Mouse (Mus musculus): ENCODE measurements around the gene Cdc42se1. TPM values are rescaled to one million over a fixed set of nuclear protein-coding genes. Genes with fewer than 3 reads are reported as not detected.

The Cdc42se1 gene
- polyA plus RNA-seq, 2 experiments from 2014 or later = 258 to 260 TPM

DNA sequence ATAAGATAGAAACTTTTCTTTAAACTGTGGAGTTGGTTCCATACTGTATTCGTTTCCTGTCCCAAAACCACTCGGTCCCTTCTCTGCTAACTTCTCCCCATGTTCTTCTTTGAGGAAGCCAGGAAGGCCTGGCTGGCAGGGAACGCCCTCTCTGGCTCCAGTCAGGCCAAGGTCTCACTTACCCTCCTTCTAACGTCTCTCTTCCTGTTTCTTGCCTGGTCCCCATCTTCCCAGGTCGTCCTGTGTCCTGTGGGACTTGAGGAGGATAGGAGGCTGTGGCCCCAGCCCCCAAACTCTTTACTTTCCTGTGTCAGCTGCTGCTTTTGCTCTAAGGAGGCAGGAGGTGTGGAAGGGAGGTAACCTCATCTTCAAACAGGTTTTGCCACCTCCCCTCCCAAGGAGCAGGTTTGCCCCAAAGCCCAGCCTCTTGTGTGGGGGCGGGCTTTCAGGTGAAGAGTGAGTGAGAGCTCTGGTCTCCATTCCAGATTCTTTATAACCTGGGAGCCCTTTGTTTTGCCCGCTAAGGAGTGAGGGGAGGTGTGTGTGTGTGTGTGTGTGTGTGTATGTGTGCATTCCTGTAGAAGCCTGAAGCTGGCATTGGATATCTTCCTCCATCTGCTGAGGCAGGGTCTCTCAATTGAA, 22.4 kb downstream of the Cdc42se1 start, which contains the start of gene Bnipl:
Gene Bnipl (minus strand): TSS at position 411 of the 642 bp plus-strand sequence.
- no peak for ATAC-seq

DNA sequence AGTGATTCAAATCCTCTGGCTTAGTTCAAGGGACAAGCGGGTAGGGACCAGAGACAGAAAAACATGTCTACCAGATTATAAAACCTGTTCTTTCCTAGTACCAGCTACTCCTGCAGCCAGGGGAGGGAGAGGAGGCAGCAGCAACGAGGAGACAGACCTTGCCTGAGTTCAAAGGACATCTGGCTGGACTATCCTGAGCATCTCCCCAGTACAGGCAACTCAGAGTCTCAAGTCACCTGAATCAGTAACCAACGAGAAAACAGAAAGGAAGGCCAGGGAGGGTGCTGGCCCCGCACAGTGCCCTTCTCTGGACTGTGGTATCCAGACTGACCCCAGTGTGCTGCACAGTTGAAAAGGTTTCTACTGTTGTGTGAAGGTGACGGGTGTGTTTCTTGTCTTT, 28.4 kb downstream of the Cdc42se1 start:
- no peak for ATAC-seq

DNA sequence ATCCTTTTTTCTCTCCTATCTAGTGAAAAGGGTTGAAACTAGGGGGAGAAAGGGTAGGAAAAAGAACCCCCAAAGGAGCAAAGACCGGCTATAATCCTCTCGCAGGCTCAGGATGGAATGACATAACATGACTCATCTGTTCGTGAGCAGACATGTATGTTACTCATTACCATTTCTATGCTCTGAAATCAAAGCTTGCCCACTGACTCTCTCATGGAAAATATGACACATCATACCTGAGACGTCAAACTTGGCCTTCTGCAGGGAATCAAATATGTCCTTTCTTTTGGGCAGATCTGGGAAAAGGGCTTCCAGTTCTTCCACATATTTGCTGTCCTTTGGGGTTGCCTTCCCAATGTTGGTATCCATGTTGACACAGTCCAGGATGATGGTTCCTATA, 33.4 kb downstream of the Cdc42se1 start:
- ATAC-seq = no peak

DNA sequence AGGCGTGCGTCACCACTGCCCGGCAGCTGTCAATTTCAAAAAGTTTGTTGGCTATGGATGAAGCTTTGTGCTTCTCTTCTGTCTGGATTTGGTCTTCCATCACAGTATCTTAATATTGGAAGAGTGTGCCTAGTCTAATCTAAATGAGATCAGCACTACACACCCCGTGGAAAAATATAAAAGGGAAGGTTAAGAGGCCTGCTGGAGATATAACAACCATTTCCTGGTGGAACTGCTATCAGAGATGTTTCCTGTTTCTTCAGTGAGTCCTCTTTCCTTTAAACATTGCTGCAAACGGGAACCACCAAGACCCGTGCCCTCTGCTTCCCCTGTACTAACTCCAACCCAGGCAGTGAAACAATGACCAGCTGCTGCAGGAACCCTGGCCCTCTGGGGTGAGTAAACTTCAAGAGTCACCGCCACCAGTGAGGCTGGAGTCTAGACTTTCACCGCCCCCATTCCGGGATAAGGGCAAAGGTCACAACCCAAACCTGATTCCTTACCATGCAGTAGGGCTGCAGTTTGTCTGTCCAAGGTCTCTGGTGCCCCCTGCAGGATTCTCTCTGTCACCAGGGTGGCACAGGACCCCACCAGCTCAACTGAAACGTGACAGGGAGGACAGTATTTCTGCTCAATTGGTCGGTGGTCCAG, 34.7 kb downstream of the Cdc42se1 start:
- ATAC-seq = peak; percentile 36

DNA sequence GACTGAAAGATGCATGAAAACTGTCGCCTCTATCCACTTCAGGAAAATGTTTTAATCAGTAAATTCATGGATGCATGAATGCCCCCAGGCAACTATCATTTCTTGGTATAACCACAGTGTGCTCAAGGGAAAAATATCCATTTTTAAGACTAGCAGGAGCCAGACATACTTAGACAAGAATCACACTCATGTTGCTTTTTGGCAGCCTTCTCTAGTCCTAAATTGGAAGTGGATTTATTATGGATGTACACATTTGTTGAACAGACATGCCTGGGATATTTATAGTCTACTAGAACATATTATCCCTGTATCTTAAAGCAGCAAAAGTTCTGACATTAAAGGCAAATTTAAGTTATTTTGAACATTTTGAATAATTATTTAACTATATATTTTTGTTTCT, 36.2 kb downstream of the Cdc42se1 start:
- no peak for ATAC-seq

DNA sequence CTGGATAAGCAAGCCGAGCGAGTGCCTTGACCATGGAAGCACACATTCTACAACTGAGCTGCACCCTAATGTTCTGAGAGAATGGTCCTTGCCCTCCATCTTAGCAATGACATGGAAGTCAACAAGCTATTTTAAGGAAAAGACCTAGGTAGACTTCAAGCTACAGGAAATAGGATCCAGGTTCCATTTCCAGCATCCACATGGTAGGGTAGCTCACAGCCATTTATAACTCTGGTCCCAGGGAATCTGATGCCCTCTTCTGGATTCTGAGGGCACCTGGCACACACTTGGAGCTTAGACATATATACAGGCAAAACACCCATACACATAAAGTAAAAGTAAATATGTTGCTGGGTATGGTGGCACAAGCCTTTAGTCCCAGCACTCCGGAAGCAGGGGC, 37.5 kb downstream of the Cdc42se1 start:
- no peak for ATAC-seq

DNA sequence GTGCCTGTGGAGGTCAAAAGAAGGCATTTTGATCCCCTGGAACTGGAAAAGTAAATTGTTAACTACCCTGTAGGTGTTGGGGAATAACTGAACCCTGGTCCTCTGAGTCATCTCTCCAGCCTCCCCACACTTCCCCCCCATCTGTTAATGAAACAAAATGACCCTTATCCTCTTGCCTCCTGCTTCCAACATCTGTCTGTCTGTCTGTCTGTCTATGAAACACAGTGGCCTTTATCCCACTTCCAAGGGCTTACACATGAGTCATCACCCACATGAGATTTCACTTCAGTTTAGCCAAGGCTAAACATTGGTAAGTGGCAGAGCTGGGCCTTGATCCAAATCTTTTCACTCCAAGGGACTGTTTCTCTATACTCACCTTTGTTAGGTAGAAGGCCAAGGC, 39.3 kb downstream of the Cdc42se1 start:
- ATAC-seq = no peak

DNA sequence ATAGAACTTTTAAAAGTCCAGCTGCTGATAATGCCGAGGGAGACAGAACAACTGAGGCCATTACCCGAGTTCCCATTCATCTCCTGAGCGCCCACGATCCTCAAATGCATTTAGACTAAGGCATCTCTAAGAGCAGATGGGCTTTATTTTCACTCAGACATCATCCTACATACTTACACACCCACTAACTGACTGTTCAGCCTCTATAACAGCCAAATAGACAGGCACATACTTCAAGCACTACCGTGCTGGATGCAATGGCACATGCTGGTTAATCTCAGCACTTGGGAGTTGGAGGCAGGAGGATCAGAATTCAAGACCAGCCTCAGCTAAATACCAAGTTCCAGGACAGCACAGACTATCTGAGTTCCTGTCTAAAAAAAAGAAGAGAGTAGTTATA, 41.3 kb downstream of the Cdc42se1 start:
- ATAC-seq = no peak

DNA sequence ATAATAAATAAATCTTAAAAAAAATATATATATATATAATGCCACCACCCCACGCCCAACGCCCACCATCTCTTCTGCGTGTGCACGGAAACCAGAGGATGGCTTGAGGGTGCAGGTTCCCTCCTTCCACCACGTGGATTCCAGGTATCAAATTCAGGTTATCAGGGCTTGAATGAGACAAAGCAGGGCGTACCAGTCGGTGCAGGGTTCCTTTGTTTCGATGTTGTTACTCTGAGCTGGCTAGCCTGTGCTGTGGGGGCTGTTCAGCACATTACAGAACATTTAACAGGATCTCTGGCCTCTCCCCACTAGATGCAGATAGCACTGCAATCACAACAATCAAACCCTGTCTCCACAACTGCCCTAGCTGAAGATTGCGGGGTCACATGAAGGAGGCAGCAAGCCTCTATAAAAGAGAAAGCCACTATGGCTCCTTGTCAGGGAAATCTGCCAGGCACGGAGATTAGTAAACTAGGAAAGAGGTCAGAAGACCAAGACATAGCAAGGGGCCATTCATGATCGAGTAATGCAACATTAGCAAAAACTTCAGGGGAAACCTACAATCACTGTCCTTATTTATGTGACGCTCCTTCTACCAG, 42.3 kb downstream of the Cdc42se1 start:
- no peak for ATAC-seq

DNA sequence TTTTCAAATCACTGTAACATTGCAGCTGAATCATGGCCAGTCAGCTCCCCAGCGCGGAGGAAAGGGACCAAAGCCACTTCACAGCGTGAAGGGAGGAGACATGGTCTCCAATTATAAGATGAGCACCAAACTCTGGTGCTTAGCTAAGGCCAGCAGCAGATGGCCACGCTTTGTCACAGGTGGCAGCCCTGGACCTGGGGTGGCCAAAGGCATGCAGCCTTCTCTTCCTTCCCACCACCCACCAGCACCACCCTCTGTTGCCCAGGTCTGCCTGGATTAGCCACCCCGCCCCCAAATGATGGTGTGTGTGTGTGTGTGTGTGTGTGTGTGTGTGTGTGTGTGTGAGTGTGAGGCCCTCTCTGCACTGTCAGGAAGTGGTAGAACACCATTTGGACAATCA, 44.9 kb downstream of the Cdc42se1 start:
- ATAC-seq = no peak

DNA sequence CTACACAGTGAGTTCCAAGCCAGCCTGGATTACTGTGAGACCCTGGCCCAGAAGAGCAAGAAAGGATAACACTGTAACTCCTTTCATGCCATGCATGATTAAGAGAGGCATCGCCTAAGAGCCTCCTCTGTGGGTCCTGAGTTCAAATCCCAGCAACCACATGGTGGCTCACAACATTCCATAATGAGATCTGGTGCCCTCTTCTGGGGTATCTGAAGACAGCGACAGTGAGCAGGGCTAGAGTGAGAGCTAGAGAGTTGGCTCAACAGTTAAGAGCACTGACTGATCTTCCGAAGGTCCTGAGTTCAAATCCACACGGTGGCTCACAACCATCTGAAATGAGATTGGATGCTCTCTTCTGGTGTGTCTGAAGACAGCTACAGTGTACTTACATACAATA, 45.9 kb downstream of the Cdc42se1 start:
- ATAC-seq = no peak

DNA sequence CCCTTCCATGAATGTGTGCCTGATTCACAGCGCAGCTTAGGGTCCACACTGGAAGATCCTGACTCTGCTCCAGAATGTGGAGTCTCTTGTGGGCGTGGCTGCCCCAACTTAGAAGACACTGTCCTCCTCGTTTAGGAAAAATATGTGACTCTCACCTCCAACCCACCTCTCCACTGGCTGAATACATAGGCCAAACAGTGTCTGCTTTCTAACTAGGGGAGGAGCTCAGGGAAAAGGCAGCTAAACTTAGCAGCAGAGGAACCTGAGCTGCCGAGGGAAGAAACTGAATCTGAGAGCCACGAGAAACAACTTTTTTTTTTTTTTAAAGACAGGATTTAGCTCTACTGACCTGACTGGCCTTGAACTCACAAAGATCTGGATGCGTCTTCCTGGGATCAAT, 46.6 kb downstream of the Cdc42se1 start:
- ATAC-seq = no peak

DNA sequence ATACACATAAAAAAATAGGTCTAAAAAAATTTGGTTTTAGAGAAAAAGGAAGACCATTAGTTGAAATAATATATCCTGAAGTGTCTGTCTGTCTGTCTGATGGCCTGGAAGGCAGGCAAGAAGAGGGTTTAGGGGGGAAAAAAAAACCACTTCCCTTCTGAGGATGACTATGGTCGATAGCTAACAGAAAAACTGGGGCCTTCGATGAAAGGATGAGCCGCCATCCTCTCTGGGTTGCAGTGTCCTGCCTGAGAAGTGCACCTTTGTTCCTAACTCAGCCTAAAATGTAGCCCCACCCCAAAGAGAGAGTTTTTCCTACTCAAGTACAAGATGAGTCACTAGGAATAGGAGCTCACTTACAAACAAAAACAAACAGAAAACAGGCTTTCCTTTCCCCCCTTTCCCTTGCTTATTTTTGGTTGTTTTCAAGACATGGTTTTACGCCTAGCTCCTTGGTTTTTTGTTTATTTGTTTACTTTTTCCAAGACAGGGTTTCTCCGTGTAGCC, 47.9 kb downstream of the Cdc42se1 start:
- ATAC-seq = no peak

DNA sequence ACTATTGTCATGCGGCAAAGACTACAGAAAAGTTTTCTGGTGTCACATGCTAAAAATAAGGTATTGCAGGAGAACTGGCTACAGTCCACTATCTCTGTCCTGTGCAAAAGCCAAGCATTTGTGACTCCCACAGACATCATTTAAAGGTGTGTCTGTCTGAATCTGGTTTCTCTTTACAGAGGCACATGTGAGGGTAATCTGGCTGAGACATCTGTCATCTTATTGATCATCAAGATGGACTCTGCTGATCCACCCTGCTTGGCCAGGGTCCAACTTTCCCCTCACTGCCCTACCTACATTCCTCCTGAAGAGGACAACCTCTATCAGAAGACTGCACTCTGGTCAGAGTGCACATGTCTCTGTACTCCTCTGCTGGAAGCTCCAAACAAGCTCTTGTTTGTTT, 48.6 kb downstream of the Cdc42se1 start:
- ATAC-seq = no peak

DNA sequence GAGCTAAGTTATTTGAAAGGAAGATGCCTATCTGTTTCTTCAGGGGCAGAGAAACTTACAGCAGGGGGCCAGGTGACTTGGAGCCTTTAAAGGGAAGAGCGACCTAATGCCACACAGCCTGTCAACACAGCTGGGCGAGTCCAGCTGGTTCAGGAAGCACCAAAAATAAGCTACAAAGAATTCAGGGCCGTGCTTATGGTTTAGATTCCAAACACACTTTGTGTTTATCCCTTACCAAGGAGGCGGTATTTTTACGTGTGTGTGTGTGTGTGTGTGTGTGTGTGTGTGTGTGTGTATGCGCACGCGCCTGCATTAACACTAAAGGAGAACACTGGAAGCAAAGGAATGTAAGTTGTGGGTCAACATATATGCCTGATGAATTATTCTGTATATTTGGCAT, 52.2 kb downstream of the Cdc42se1 start:
- no peak for ATAC-seq

DNA sequence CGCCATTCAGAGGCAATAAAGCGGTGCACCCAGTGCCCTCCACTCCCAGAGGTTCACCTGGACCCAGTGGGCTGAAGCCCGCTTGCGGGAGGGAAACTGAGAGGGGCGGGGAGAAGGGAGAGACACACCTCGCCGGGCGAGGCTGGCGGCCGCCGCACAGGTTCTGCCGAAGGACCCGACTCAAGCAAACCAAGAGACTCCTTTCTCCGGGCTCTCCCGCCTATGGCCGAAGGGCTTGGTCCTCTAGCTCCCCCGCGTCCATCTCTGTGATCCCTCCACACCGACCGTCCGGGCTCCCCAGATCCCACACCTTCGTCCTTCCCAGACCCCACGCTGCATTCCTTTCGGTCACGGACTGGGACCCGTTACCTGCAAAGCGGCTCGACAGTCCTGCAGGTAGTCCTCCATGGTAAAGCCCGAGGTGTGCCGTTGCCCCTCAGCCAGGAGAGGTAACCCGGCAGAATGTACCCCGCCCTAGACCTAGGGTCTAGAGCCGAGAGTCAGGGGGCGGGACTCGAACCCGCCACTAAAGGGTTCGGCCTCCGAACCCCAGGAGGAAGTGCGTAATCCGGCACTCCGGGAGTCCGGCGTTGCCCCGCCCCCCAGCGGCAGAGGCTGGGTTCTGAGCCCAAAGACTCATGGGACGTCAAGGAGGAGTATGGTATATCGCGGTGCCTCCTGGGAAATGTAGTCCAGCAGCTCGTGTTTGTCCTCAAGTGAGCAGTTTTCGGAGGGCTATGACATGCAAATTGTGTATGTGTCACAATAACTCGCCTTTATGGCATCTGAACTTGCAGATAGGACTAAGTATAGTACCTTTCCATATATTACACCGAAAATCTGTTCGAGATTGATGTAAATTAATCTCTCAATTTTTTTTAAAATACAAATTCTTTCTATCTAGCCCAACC, 52.9 kb downstream of the Cdc42se1 start, which contains the start of the genes Mindy1 and Prune1:
Gene Mindy1 (plus strand): TSS at position 130 of the 911 bp plus-strand sequence.
Gene Prune1 (minus strand): TSS at position 861 of the 911 bp plus-strand sequence.
- peak; percentile 88 for ATAC-seq

DNA sequence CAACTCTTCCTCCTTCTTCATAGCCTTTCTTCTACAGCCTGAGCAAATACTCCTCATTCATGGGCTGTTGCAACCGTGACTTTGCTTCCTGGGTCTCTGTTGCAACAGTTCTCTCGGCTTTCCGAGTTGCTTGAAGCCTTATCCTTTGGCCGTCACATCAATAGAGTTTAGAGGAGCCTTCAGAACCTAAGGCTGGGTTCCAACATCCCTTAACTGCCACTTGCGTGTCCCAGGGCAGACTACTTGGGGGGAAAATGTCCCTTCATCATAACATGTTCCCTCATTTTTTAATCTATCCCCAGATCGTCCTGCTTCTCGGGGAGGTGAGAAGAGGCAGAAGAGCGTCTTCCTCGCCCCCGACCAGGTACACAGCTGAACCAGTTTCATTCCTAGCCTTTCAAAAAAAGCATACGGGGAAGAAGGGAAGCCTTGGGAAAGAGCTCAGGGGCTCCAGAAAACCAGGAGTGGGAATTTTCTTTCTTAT, 53.9 kb downstream of the Cdc42se1 start:
- peak; percentile 27 for ATAC-seq

DNA sequence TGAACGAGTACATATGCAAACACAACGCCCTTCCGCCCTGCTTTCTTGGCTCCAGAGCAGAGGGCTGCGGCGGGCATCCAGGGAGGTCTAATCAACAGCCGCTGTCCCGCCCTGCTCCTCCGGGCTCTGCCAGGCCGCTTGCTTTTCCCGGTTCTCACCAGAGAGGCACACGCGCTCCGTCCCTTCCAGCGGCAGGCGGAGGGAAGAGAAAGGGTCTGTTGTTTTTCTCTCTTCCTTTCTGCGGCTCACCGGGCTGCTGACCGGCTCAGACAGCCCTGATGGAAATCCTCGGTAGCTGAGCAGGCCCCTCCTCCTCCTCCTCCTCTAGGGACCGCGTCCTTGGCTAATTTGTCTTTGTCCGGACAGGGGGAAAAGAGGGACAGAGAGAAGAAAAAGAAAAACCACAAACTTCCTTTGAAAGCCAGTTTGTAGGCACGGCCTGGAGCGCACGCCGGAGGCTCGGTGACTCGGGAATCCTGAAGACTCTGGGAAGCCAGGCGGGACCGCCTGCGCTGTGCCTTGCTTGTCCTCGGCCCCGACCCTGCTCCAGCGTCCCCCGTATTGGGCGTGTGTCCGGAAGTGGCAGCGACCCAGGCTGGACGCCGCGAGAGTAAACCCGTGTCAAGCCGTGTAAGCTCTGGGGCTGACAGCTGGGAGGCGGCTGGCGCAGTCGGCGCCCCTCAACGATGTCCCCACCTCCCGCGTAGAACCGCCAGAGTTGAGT, 54.5 kb downstream of the Cdc42se1 start:
- peak; percentile 24 for ATAC-seq

DNA sequence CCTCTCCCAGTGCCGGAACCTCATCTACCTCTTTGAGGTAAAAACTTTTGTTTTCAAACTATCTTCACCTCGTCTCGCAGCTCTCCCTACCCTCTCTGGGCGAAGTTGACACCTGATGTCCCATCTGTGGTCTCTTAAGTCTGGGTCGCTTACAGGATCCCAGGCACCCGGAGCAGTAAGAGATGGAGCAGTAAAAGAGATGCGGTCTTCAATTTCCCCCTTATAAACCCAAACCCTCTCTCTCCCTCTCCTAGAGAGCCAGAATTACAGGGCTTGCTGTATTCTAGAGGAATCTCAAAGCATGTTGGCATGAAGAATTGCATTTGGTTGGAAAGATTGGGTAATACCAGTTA, 55.0 kb downstream of the Cdc42se1 start:
- no peak for ATAC-seq

DNA sequence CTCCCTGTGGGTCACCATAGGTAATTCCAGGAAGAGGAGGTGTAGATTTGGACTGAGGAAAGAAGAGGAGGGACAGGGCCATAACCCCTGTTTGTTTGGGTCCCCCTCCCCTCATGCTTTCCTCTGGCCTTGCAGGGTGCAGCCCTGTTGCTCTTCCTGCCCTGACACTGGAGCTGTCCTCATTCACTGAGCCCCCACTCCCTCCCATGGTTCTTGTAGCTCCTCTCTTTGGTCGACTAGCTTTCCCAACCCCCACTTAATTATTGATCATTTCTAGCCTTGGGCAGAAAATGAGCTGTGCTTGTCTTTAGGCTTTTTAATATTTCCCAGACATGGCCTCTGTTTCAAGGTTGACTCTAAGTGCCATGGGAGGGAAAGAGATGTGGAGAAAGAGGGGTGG, 55.5 kb downstream of the Cdc42se1 start:
- ATAC-seq = no peak

DNA sequence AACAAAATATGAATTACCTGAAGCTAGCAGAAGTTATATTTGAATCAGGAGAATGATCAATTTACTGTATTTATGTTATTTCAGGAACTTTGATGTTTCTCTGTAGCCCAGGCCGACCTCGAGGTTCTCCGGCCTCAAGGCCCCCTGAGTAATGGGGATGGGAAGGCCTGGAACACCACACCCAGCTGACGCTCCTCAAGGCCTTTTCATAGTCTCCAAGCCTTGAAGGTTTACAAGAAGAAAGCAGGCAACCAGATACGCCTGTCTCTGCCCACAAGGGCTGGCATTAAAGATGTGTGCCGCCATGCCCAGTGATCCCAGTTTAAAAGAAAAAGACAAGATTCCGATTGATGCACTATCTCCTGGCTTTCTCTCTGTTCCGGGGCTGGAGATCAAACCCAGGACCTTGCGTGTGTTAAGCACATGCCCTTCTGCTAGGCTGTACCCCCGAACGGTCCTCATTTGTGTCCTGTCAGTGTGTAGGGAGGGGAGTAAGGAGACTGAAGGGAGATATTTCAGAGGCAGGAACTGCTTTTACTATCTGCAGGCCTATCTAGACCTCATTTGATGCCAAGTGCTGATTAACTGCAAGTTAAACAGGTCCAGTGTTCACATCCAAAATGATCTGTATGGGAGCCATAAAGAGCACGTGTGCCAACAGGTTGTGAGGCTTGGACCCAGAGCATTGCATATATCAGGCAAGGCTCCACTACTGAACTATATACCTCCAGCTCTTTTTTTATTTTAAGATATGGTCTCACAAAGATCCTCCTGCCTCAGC, 56.2 kb downstream of the Cdc42se1 start:
- ATAC-seq = no peak
